Mouse (Mus musculus) cortical plate, adult 2 months (tissue): ENCODE measurements around the gene Pop5.

Experiments used
- CTCF ChIP-seq: fragments of 200-500 bp; IDR thresholded peaks from 2 replicates; pipeline ENCODE4 v1.5.1; 2011; ENCODE audit warnings: mild to moderate bottlenecking, control low read depth, low read length; ENCODE audit not compliant: insufficient read depth; ENCODE audit errors: extremely low read depth
- POLR2A ChIP-seq: fragments of 200-500 bp; IDR thresholded peaks from 2 replicates; pipeline ENCODE4 v1.6.1; 2011; ENCODE audit warnings: mild to moderate bottlenecking, low read length, control low read depth; ENCODE audit not compliant: insufficient read depth; ENCODE audit errors: extremely low read depth

DNA sequence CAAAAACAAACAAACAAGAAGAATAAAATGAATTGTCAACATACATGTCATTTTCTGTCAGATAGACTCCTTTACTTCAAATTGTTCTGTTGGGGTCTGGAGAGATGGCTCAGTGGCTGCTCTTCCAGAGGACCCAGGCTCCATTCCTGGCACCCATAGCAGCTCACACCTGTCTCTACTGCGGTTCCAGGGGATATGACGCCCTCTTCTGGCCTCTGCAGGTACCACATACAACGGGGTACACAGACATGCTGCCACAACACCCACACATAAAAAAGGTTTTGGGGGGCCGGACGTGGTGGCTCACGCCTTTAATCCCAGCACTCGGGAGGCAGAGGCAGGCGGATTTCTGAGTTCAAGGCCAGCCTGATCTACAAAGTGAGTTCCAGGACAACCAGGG lies 58.5 kb downstream of the Pop5 start:
- TF ChIP-seq POLR2A: no peak
- no peak for TF ChIP-seq CTCF
